Mouse (Mus musculus) MEL (cell line): Measurements from ENCODE around the gene Nmrk1. TPM values are rescaled to one million over a fixed set of nuclear protein-coding genes. Genes with fewer than 3 reads are reported as not detected.

Source experiments
- DNase-seq: peaks from one replicate; pipeline ENCODE4 v3.0.0; 2011; ENCODE audit warnings: low read depth, low spot score
- H3K27ac ChIP-seq: 2 replicates; pipeline ENCODE4 v1.5.1; 2012; ENCODE audit warnings: low read depth, mild to moderate bottlenecking, control low read depth, low read length, moderate library complexity; ENCODE audit not compliant: control insufficient read depth
- H3K27me3 ChIP-seq, 2 experiments: fragments of 150-350 bp in 1 of 2; sonication (generic) in 1 of 2; 2 replicates each; pipeline ENCODE4 v1.6.1; 2012; ENCODE audit warnings: low read length in 2 of 2, mild to moderate bottlenecking in 2 of 2, improper control_type of control experiment in 1 of 2, moderate library complexity in 1 of 2; ENCODE audit not compliant: insufficient read depth in 2 of 2, control insufficient read depth in 1 of 2
- H3K36me3 ChIP-seq, 2 experiments: 2 replicates each; pipeline ENCODE4 v1.6.1; 2012 to 2014; ENCODE audit warnings: low read length in 2 of 2, improper control_type of control experiment in 1 of 2, inconsistent platforms in 1 of 2, mild to moderate bottlenecking in 1 of 2; ENCODE audit not compliant: insufficient read depth in 2 of 2, control insufficient read depth in 1 of 2
- H3K4me1 ChIP-seq, 2 experiments: fragments of 150-350 bp in 1 of 2; sonication (generic) in 1 of 2; 2 replicates each; pipeline ENCODE4 v1.6.1; 2012; ENCODE audit warnings: low read length in 2 of 2, improper control_type of control experiment in 1 of 2, mild to moderate bottlenecking in 1 of 2; ENCODE audit not compliant: insufficient read depth in 2 of 2, control insufficient read depth in 1 of 2
- H3K4me3 ChIP-seq, 2 experiments: fragments of 150-350 bp in 1 of 2; sonication (generic) in 1 of 2; 2 replicates each; pipeline ENCODE4 v1.5.1; 2012; ENCODE audit warnings: low read depth in 2 of 2, low read length in 2 of 2, mild to moderate bottlenecking in 2 of 2, moderate library complexity in 2 of 2, control low read depth in 1 of 2, improper control_type of control experiment in 1 of 2; ENCODE audit not compliant: control insufficient read depth in 1 of 2, insufficient read depth in 1 of 2
- H3K79me2 ChIP-seq: 2 replicates; pipeline ENCODE4 v1.6.1; 2012; ENCODE audit warnings: mild to moderate bottlenecking, low read length, moderate library complexity; ENCODE audit not compliant: control insufficient read depth, poor library complexity, insufficient read depth
- H3K9ac ChIP-seq: 2 replicates; pipeline ENCODE4 v1.6.1; 2012; ENCODE audit warnings: low read depth, mild to moderate bottlenecking, control low read depth, low read length, moderate library complexity; ENCODE audit not compliant: control insufficient read depth, poor library complexity, severe bottlenecking
- H3K9me3 ChIP-seq: fragments of 150-350 bp; sonication (generic); replicated peaks from 2 replicates; pipeline ENCODE4 v1.6.1; 2012; ENCODE audit warnings: mild to moderate bottlenecking, low read length, improper control_type of control experiment, moderate library complexity; ENCODE audit not compliant: insufficient read depth
- E2F4 ChIP-seq: IDR thresholded peaks from 2 replicates; pipeline ENCODE4 v1.6.1; 2011; ENCODE audit warnings: low read depth, low read length, improper control_type of control experiment, borderline replicate concordance
- EP300 ChIP-seq, 2 experiments: IDR thresholded peaks; 2 replicates each; pipeline ENCODE4 v1.6.1; 2011; ENCODE audit warnings: improper control_type of control experiment in 2 of 2, low read length in 2 of 2, low read depth in 1 of 2, mild to moderate bottlenecking in 1 of 2
- ETS1 ChIP-seq: IDR thresholded peaks from 2 replicates; pipeline ENCODE4 v1.6.1; 2012; ENCODE audit warnings: low read depth, mild to moderate bottlenecking, inconsistent platforms, low read length, improper control_type of control experiment, moderate library complexity
- GATA1 ChIP-seq: IDR thresholded peaks from 2 replicates; pipeline ENCODE4 v1.6.1; 2011; ENCODE audit warnings: low read depth, low read length, improper control_type of control experiment
- JUND ChIP-seq: IDR thresholded peaks from 2 replicates; pipeline ENCODE4 v1.6.1; 2011; ENCODE audit warnings: low read depth, mild to moderate bottlenecking, improper control_type of control experiment, low read length
- MAZ ChIP-seq: IDR thresholded peaks from 2 replicates; pipeline ENCODE4 v1.6.1; 2012; ENCODE audit warnings: low read depth, mild to moderate bottlenecking, inconsistent platforms, low read length, improper control_type of control experiment
- RAD21 ChIP-seq: IDR thresholded peaks from 2 replicates; pipeline ENCODE4 v1.6.1; 2011; ENCODE audit warnings: mild to moderate bottlenecking, low read depth, low read length, improper control_type of control experiment
- RCOR1 ChIP-seq: IDR thresholded peaks from 2 replicates; pipeline ENCODE4 v1.6.1; 2012; ENCODE audit warnings: low read depth, mild to moderate bottlenecking, inconsistent platforms, low read length, improper control_type of control experiment
- TAL1 ChIP-seq: IDR thresholded peaks from 2 replicates; pipeline ENCODE4 v1.6.1; 2012; ENCODE audit warnings: mild to moderate bottlenecking, inconsistent platforms, low read length, moderate library complexity, mixed read lengths
- TCF12 ChIP-seq: IDR thresholded peaks from 2 replicates; pipeline ENCODE4 v1.6.1; 2014; ENCODE audit warnings: low read depth, mild to moderate bottlenecking, inconsistent platforms, low read length, improper control_type of control experiment, moderate library complexity
- UBTF ChIP-seq: IDR thresholded peaks from 2 replicates; pipeline ENCODE4 v1.6.1; 2012; ENCODE audit warnings: low read depth, mild to moderate bottlenecking, inconsistent platforms, low read length, improper control_type of control experiment, moderate library complexity, borderline replicate concordance; ENCODE audit not compliant: insufficient read depth
- USF1 ChIP-seq: IDR thresholded peaks from 2 replicates; pipeline ENCODE4 v1.6.1; 2014; ENCODE audit warnings: low read depth, mild to moderate bottlenecking, inconsistent platforms, low read length, improper control_type of control experiment, moderate library complexity
- USF2 ChIP-seq, 2 experiments: IDR thresholded peaks; 2 replicates each; pipeline ENCODE4 v1.6.1; 2011 to 2012; ENCODE audit warnings: improper control_type of control experiment in 2 of 2, low read length in 2 of 2, borderline replicate concordance in 1 of 2, inconsistent platforms in 1 of 2, low read depth in 1 of 2, mild to moderate bottlenecking in 1 of 2; ENCODE audit not compliant: insufficient read depth in 1 of 2
- ZKSCAN1 ChIP-seq: IDR thresholded peaks from 2 replicates; pipeline ENCODE4 v1.6.1; 2012; ENCODE audit warnings: low read depth, mild to moderate bottlenecking, inconsistent platforms, low read length, improper control_type of control experiment, moderate library complexity
- polyA plus RNA-seq, 2 experiments: library from polyadenylated mRNA; stranded (reverse) in 1 of 2; unstranded in 1 of 2; fragments of >175 nt in 1 of 2; fragments of >200 nt in 1 of 2; gene quantifications; 2 replicates each; pipeline versions ENCODE4 v1.2.1 to v1.2.4; 2012; ENCODE audit warnings: low replicate concordance in 2 of 2, low read depth in 1 of 2; ENCODE audit not compliant: insufficient read length in 2 of 2, insufficient read depth in 1 of 2, missing spikeins in 1 of 2
- total RNA-seq: library from RNA; depleted of rRNA; stranded (reverse); fragments of 300-350 nt; gene quantifications from 2 replicates; pipeline ENCODE4 v1.2.3, GENCODE M21; 2012; rRNA removed

The Nmrk1 gene
- total and polyA plus RNA-seq, 3 experiments, result 18.5 to 22.5 TPM; not detected in 1

DNA sequence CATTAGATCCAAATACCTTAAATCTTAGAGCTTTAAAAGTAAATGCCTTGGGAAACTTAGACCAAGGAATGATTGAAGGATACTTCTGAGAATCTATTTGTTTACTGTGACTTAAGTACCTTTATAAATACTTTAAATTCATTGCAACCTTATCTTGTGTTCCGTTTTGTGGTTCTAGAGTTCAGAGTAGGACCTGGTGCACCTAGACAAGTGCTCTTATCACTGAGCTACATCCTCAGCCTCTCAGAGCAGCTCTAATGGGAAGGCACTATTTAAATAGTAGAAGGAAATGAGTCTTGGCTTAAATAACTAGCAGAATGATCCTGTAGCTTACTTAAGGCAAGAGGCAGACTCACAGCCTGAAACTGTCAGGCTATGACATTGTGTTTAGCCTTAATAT is 63.8 kb downstream of the Nmrk1 start:
- Histone ChIP-seq H3K27ac (no peak overlapping the region), H3K9me3 (no peaks in the 10 kb centered on the region), H3K79me2 (no peaks in the 10 kb centered on the region; the same call in 1 of the 2 replicates), H3K4me3 (no peak overlapping the region), H3K4me1 (peaks cover 14 to 16% of the 10 kb centered on the region in 2 experiments), H3K27me3 (no peaks in the 10 kb centered on the region), H3K36me3 (peaks cover 11 to 38% of the 10 kb centered on the region in 2 experiments), H3K9ac (no peak overlapping the region)
- TF ChIP-seq UBTF (no peak), USF1 (no peak), GATA1 (peak; percentile 86), RAD21 (no peak), ETS1 (no peak; the same call in 1 of the 2 replicates), USF2 (IDR thresholded peaks at IDR 0.05; ENCODE audit: borderline replicate concordance in 1 of 2, insufficient read depth in 1 of 2, low read depth in 1 of 2, low read length in 2 of 2) (no peak), TAL1 (peak; percentile 63), JUND (no peak), ZKSCAN1 (no peak), EP300 (IDR thresholded peaks at IDR 0.05; ENCODE audit: low read depth in 1 of 2, low read length in 2 of 2) (peak; percentile 76 to 77), E2F4 (no peak), TCF12 (peak; percentile 78), RCOR1 (0 out of 2 replicates have a peak, but pooled peaks have one; percentile 45), MAZ (no peak)
- DNase-seq, result peak; percentile 69

Other genes starting within 250 kb of the Nmrk1 start
- 152 and 162 TPM in 2 replicates for gene Ostf1, start 127 bp upstream of the Nmrk1 start, total RNA-seq
- 100 to 1,000 TPM in 1 of 2 experiments, not detected in 1; 117 TPM for gene Ostf1, start 127 bp upstream of the Nmrk1 start, polyA plus RNA-seq
- 15.4 and 16.4 TPM in 2 replicates for gene Carnmt1, start 38.8 kb downstream of the Nmrk1 start, total RNA-seq
- gene Carnmt1, start 38.8 kb downstream of the Nmrk1 start, polyA plus RNA-seq, result 10 to 100 TPM in 1 of 2 experiments, not detected in 1; 23.3 TPM
- gene D030056L22Rik, start 81.2 kb downstream of the Nmrk1 start, total RNA-seq, result 27.8 and 29.0 TPM in 2 replicates
- gene D030056L22Rik, start 81.2 kb downstream of the Nmrk1 start, polyA plus RNA-seq, result 10 to 100 TPM in 1 of 2 experiments, not detected in 1; 27.0 TPM
- gene Trpm6, start 118.0 kb downstream of the Nmrk1 start, total RNA-seq, result not detected in 2 replicates
- gene Trpm6, start 118.0 kb downstream of the Nmrk1 start, polyA plus RNA-seq, result under 1 TPM in 1 of 2 experiments, not detected in 1; 0.01 TPM